Mouse (Mus musculus): ENCODE results near the gene Tnn.

The Tnn gene

GRCm38 (mm10) chr1:160044237-160045021, 109.0 kb downstream of the Tnn start, which contains the start of gene 4930523C07Rik:
4930523C07Rik (plus strand) TSS chr1:160044382.
- peak; percentile 65 to 81 for DNase-seq (ENCODE audit: low read depth in 1 of 2, low spot score in 2 of 2)

- no peak for DNase-seq (ENCODE audit: low read depth in 1 of 2, low spot score in 2 of 2)
Measured at GRCm38 (mm10) chr1:160043271-160043975, 110.0 kb downstream of the Tnn start.

- DNase-seq (ENCODE audit: low read depth in 1 of 2, low spot score in 2 of 2): no peak
Measured at GRCm38 (mm10) chr1:160042351-160042750, 111.0 kb downstream of the Tnn start.

- no peak for DNase-seq (ENCODE audit: low read depth in 1 of 2, low spot score in 2 of 2)
Measured at GRCm38 (mm10) chr1:160041264-160041775, 112.1 kb downstream of the Tnn start.

- no peak for DNase-seq (ENCODE audit: low read depth in 1 of 2, low spot score in 2 of 2)
Measured at GRCm38 (mm10) chr1:160039951-160040645, 113.3 kb downstream of the Tnn start.

GRCm38 (mm10) chr1:160036996-160037521, 116.3 kb downstream of the Tnn start:
- DNase-seq (ENCODE audit: low read depth in 1 of 2, low spot score in 2 of 2): no peak

GRCm38 (mm10) chr1:160035561-160035960, 117.8 kb downstream of the Tnn start:
- DNase-seq (ENCODE audit: low read depth in 1 of 2, low spot score in 2 of 2): no peak

Measured in monocyte, adult 2 months (primary cell).